Mouse (Mus musculus) spleen, postnatal 10 days (tissue): ENCODE results near the gene Cox14.

ENCODE experiments used
- DNase-seq, 2 experiments: peaks; one replicate each; pipeline ENCODE4 v3.0.0; 2021 to 2022; ENCODE audit warnings: low spot score in 2 of 2

Cox14 gene

GRCm38 (mm10) chr15:99708176-99708575, 17.2 kb upstream of the Cox14 start:
- no peak for DNase-seq

GRCm38 (mm10) chr15:99710221-99711190, 14.9 kb upstream of the Cox14 start:
- no peak for DNase-seq

GRCm38 (mm10) chr15:99711491-99711890, 13.9 kb upstream of the Cox14 start:
- no peak for DNase-seq

- DNase-seq = no peak
Measured at GRCm38 (mm10) chr15:99712666-99713559, 12.5 kb upstream of the Cox14 start.

GRCm38 (mm10) chr15:99713569-99713968, 11.8 kb upstream of the Cox14 start:
- DNase-seq = no peak

- DNase-seq = no peak
Measured at GRCm38 (mm10) chr15:99714206-99714605, 11.2 kb upstream of the Cox14 start.

GRCm38 (mm10) chr15:99714858-99715257, 10.6 kb upstream of the Cox14 start:
- DNase-seq = peak; percentile 82 to 88

GRCm38 (mm10) chr15:99715361-99715865, 10.0 kb upstream of the Cox14 start:
- peak; percentile 50 to 79 for DNase-seq

GRCm38 (mm10) chr15:99715982-99716746, 9.3 kb upstream of the Cox14 start:
- DNase-seq = peak in 1 of 2 experiments; percentile 33

GRCm38 (mm10) chr15:99716814-99717213, 8.6 kb upstream of the Cox14 start:
- no peak for DNase-seq

- DNase-seq = peak in 1 of 2 experiments; percentile 50
Measured at GRCm38 (mm10) chr15:99717386-99718334, 7.8 kb upstream of the Cox14 start, which contains the start of gene Gpd1. Gene Gpd1 (plus strand): TSS chr15:99717515.

GRCm38 (mm10) chr15:99718461-99719021, 6.9 kb upstream of the Cox14 start:
- no peak for DNase-seq

- no peak for DNase-seq
Measured at GRCm38 (mm10) chr15:99719865-99720264, 5.6 kb upstream of the Cox14 start.

GRCm38 (mm10) chr15:99721921-99722743, 3.3 kb upstream of the Cox14 start:
- no peak for DNase-seq

- no peak for DNase-seq
Measured at GRCm38 (mm10) chr15:99723120-99723514, 2.3 kb upstream of the Cox14 start.

- peak in 1 of 2 experiments; percentile 42 for DNase-seq
Measured at GRCm38 (mm10) chr15:99723515-99724291, 1.7 kb upstream of the Cox14 start.

- peak in 1 of 2 experiments; percentile 56 for DNase-seq
Measured at GRCm38 (mm10) chr15:99724292-99725021, 961 bp upstream of the Cox14 start.
